Mouse (Mus musculus): ENCODE measurements around the gene H6pd. TPM values are rescaled to one million over a fixed set of nuclear protein-coding genes. Genes with fewer than 3 reads are reported as not detected.

Gene H6pd
- polyA plus RNA-seq, 1 experiment from 2014 or later, result 0.98 TPM

- Histone ChIP-seq H3K9me3 (replicated peaks) (no peaks in the 10 kb centered on the region), H3K4me1 (0 out of 2 replicates have a peak, but pooled peaks cover 5% of the 10 kb centered on the region), H3K9ac (no peak overlapping the region), H3K27me3 (no peaks in the 10 kb centered on the region), H3K4me2 (no peak overlapping the region), H3K36me3 (ENCODE audit: poor library complexity, severe bottlenecking) (no peaks in the 10 kb centered on the region), H3K27ac (no peak overlapping the region), H3K4me3 (no peak overlapping the region)
- WGBS, result 83% methylated on average over 8 of the region's 8 CpGs
- no peak for ATAC-seq
Observed at GRCm38 (mm10) chr4:149964285-149964684, 44.5 kb downstream of the H6pd start.

DNA sequence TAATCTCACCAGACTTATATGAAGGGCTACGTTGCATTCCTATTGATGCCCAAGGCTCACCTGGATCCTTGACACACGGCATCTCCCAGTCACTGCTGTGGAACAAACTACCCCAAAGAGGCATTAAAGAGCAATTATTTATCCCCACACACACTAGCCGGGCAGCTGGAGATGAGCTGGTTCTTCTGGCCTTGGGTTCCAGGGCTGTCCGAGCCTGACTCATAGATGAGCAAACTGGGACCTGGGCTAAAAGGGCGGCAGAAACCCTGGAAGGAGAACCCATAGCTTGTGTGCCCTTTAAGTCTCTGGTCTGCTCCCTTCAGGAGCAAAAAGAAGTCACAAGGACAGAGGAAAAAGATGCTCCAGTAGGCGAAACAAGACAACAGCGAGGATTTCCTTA, 48.4 kb downstream of the H6pd start:
- ATAC-seq, result no peak
- Histone ChIP-seq H3K27ac (no peak overlapping the region), H3K36me3 (ENCODE audit: poor library complexity, severe bottlenecking) (no peaks in the 10 kb centered on the region), H3K9me3 (replicated peaks) (no peaks in the 10 kb centered on the region), H3K27me3 (peaks cover 21% of the 10 kb centered on the region), H3K4me3 (no peak overlapping the region), H3K9ac (no peak overlapping the region), H3K4me1 (no peaks in the 10 kb centered on the region), H3K4me2 (no peak overlapping the region)
- WGBS, result 89% methylated on average over 7 of the region's 7 CpGs

- Histone ChIP-seq H3K9me3 (replicated peaks) (no peaks in the 10 kb centered on the region), H3K4me2 (no peak overlapping the region)
- 55% methylated on average over 9 of the region's 10 CpGs for WGBS
Observed at GRCm38 (mm10) chr4:149959816-149960215, 49.0 kb downstream of the H6pd start.

GRCm38 (mm10) chr4:149958566-149958965, 50.3 kb downstream of the H6pd start:
- Histone ChIP-seq H3K36me3 (ENCODE audit: poor library complexity, severe bottlenecking) (no peaks in the 10 kb centered on the region), H3K9me3 (replicated peaks) (no peaks in the 10 kb centered on the region), H3K4me3 (no peak overlapping the region), H3K27ac (no peak overlapping the region), H3K4me2 (no peak overlapping the region), H3K27me3 (peaks cover 34% of the 10 kb centered on the region), H3K4me1 (peaks cover 14% of the 10 kb centered on the region), H3K9ac (no peak overlapping the region)
- WGBS, result 9% methylated on average over 5 of the region's 5 CpGs
- no peak for ATAC-seq

More at GRCm38 (mm10) chr4:149959816-149960215, 49.0 kb downstream of the H6pd start:
- no peak for ATAC-seq
- no peak overlapping the region for H3K27ac ChIP-seq
- no peak overlapping the region for H3K9ac ChIP-seq
- H3K4me1 ChIP-seq, result peaks cover 4% of the 10 kb centered on the region; the same call in 1 of the 2 replicates
- H3K27me3 ChIP-seq, result peaks cover 26% of the 10 kb centered on the region
- H3K4me3 ChIP-seq, result no peak overlapping the region
- H3K36me3 ChIP-seq (ENCODE audit: poor library complexity, severe bottlenecking), result no peaks in the 10 kb centered on the region

DNA sequence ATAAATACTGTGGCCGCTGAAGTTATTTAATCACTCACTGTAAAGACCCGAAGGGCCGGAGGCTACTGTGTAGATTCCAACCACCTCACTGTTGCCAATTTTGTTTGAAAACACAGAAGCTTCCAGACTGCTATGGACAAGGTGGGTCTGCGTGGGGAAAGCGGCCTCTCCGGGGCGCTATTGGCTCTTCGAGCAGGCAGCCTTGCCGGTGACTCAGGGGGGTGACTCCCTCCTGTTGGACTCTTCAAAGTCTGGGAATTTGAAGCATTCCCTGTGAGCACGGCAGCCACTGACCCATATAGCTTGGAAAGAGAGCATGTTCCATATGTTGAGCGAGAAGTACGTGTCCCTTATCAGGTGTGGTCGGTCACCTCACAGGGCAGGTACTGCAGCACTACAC, 52.8 kb downstream of the H6pd start:
- H3K9ac ChIP-seq, result no peak overlapping the region
- no peak overlapping the region for H3K27ac ChIP-seq
- H3K4me3 ChIP-seq, result no peak overlapping the region
- H3K4me1 ChIP-seq, result peaks cover 28% of the 10 kb centered on the region
- H3K4me2 ChIP-seq, result no peak overlapping the region
- H3K9me3 ChIP-seq (replicated peaks), result no peaks in the 10 kb centered on the region
- 53% methylated on average over 13 of the region's 13 CpGs for WGBS
- no peak for ATAC-seq
- no peaks in the 10 kb centered on the region for H3K36me3 ChIP-seq (ENCODE audit: poor library complexity, severe bottlenecking)
- H3K27me3 ChIP-seq, result peaks cover 59% of the 10 kb centered on the region

- Histone ChIP-seq H3K4me1 (peaks cover 28% of the 10 kb centered on the region), H3K36me3 (ENCODE audit: poor library complexity, severe bottlenecking) (no peaks in the 10 kb centered on the region), H3K4me2 (peak overlapping the region; percentile 100), H3K27me3 (peaks cover 61% of the 10 kb centered on the region), H3K4me3 (peak overlapping the region; percentile 63; the same call in 1 of the 2 replicates), H3K9me3 (replicated peaks) (no peaks in the 10 kb centered on the region), H3K9ac (no peak overlapping the region), H3K27ac (no peak overlapping the region)
- no peak for ATAC-seq
- WGBS, result 14% methylated on average over 15 of the region's 15 CpGs
Observed at GRCm38 (mm10) chr4:149955631-149956030, 53.2 kb downstream of the H6pd start.

DNA sequence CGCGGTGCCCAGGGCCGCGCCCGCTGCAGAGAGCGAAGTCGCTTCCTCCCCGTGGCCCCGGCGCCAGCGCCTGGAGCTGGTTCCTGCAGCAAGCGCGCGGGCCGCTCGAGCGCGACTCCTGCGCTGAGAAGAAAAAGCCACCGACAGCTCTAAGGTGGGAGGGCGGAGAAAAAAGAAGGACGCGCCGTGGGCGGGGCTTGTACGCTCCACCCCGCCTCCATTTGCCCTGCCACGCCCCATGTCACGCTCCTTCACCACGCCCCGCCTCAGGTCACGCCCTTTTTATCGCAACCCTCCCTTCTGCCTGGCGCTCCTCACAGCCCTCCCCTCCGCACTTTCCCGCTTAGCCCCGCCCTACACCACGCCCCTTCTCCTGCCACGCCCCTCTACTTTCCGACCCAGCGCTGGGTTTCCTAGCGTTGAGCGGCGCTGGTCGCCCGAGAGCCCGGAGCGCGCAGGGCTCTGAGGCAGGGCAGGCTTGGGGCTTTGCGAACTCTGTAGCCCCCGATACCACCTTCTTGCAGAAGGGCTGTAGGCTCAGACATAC, 53.9 kb downstream of the H6pd start, which contains the start of gene Spsb1:
Gene Spsb1 (minus strand): TSS at position 151 of the 547 bp plus-strand sequence.
- peak within 1 kb of the TSS; percentile 73 for H3K9ac ChIP-seq
- WGBS, result under 1% methylated on average over 43 of the region's 51 CpGs
- H3K36me3 ChIP-seq (ENCODE audit: poor library complexity, severe bottlenecking), result no peaks in the 10 kb centered on the region
- H3K4me2 ChIP-seq, result peak within 1 kb of the TSS; percentile 100
- peak within 1 kb of the TSS; percentile 63 for H3K4me3 ChIP-seq
- H3K27ac ChIP-seq, result no peak within 1 kb of the TSS
- ATAC-seq, result peak; percentile 89
- no peaks in the 10 kb centered on the region for H3K9me3 ChIP-seq (replicated peaks)
- H3K27me3 ChIP-seq, result peaks cover 61% of the 10 kb centered on the region
- H3K4me1 ChIP-seq, result peaks cover 28% of the 10 kb centered on the region

DNA sequence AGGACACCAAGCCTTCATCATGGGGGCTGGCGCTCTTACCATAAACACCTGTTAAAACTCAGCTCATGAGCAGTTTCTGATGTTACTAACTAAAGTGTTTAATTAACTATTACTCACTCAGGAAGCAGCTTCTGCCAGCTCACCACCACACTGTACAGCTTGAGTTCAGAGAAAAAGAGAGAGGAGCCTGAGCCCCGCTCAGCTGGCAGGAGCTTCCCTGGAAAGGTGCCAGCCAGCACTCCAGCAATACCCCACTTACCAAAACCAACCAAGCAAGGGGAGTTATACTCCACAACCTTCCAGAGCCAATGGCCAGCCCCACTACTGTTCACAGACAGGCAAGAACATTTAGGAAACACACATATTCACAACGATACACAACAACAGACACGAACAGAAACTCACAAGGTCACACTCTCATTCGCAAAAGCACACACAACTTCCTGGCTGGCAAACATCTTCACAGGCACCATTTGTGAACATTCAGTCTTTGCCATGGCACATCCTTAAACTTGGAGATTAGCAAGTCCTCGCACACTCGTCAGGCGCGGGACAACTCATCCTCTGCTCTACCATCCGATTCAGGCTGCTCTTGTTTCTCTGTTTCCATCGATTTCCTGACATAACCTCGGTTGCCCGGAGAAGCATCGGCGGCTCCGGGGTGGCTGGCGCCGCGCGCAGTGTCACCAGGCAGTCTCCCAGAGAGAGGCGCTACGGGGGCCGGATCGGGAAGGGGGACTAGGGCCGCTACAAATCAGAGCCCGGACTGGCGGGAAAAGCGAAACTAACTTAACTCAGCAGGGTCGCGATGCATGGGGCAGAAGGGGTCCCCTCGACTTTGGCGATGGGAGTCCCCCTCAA, 55.0 kb downstream of the H6pd start:
- Histone ChIP-seq H3K4me1 (peaks cover 32% of the 10 kb centered on the region), H3K36me3 (ENCODE audit: poor library complexity, severe bottlenecking) (no peaks in the 10 kb centered on the region), H3K4me3 (peak overlapping the region; percentile 63), H3K9ac (peak overlapping the region; percentile 73), H3K4me2 (peak overlapping the region; percentile 100), H3K27me3 (peaks cover 61% of the 10 kb centered on the region), H3K27ac (no peak overlapping the region), H3K9me3 (replicated peaks) (no peaks in the 10 kb centered on the region)
- WGBS, result 5% methylated on average over 31 of the region's 32 CpGs
- peak; percentile 10; the same call in 1 of the 2 replicates for ATAC-seq

DNA sequence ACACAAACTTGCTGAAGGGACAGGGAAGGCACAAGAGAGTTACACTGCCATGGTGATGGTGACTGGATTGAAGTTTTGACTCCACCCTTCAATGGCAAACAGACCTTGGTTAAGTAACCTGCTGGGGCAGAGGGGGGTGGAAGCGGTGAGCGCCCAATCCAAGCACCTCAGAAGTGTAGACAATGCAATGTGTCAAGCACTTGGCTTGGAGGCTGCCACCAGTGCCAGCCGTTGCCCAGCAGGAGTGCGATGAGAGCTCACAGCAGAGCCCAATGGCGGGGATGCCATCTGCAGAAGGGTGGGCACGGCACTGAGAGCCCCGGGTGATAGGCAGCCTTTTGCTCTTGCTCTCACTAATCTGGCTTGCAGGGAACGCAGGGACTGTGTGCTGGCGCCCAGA, 56.6 kb downstream of the H6pd start:
- no peak overlapping the region for H3K4me3 ChIP-seq
- no peak overlapping the region for H3K9ac ChIP-seq
- peaks cover 57% of the 10 kb centered on the region for H3K27me3 ChIP-seq
- ATAC-seq, result no peak
- 64% methylated on average over 9 of the region's 9 CpGs for WGBS
- no peaks in the 10 kb centered on the region for H3K9me3 ChIP-seq (replicated peaks)
- no peak overlapping the region for H3K27ac ChIP-seq
- H3K36me3 ChIP-seq (ENCODE audit: poor library complexity, severe bottlenecking), result no peaks in the 10 kb centered on the region
- H3K4me1 ChIP-seq, result peaks cover 32% of the 10 kb centered on the region
- no peak overlapping the region for H3K4me2 ChIP-seq

- H3K9me3 ChIP-seq (replicated peaks), result no peaks in the 10 kb centered on the region
- H3K27ac ChIP-seq, result no peak overlapping the region
- H3K4me1 ChIP-seq, result peaks cover 32% of the 10 kb centered on the region
- H3K27me3 ChIP-seq, result peaks cover 47% of the 10 kb centered on the region
- no peak overlapping the region for H3K4me3 ChIP-seq
- ATAC-seq, result no peak
- H3K36me3 ChIP-seq (ENCODE audit: poor library complexity, severe bottlenecking), result no peaks in the 10 kb centered on the region
- no peak overlapping the region for H3K9ac ChIP-seq
- 88% methylated on average over 13 of the region's 13 CpGs for WGBS
- no peak overlapping the region for H3K4me2 ChIP-seq
Observed at GRCm38 (mm10) chr4:149951201-149951600, 57.6 kb downstream of the H6pd start.

- no peak for ATAC-seq
- H3K27me3 ChIP-seq, result peaks cover 34% of the 10 kb centered on the region
- H3K4me1 ChIP-seq, result peaks cover 43% of the 10 kb centered on the region
- no peak overlapping the region for H3K4me3 ChIP-seq
- no peak overlapping the region for H3K27ac ChIP-seq
- no peak overlapping the region for H3K4me2 ChIP-seq
- 65% methylated on average over 13 of the region's 13 CpGs for WGBS
- no peaks in the 10 kb centered on the region for H3K36me3 ChIP-seq (ENCODE audit: poor library complexity, severe bottlenecking)
- H3K9me3 ChIP-seq (replicated peaks), result no peaks in the 10 kb centered on the region
- H3K9ac ChIP-seq, result no peak overlapping the region
Observed at GRCm38 (mm10) chr4:149949691-149950090, 59.1 kb downstream of the H6pd start.

GRCm38 (mm10) chr4:149948119-149948518, 60.7 kb downstream of the H6pd start:
- H3K4me2 ChIP-seq, result no peak overlapping the region
- no peak overlapping the region for H3K4me3 ChIP-seq
- ATAC-seq, result no peak
- peaks cover 44% of the 10 kb centered on the region for H3K4me1 ChIP-seq
- H3K27ac ChIP-seq, result no peak overlapping the region
- no peak overlapping the region for H3K9ac ChIP-seq
- H3K27me3 ChIP-seq, result peaks cover 22% of the 10 kb centered on the region
- no peaks in the 10 kb centered on the region for H3K9me3 ChIP-seq (replicated peaks)
- no peaks in the 10 kb centered on the region for H3K36me3 ChIP-seq (ENCODE audit: poor library complexity, severe bottlenecking)
- WGBS, result 95% methylated on average over 5 of the region's 5 CpGs

Data from forebrain, embryonic 13.5 days (tissue).